Mouse (Mus musculus) forebrain, embryonic 12.5 days (tissue): ENCODE results near the gene Tmem54. TPM values are rescaled to one million over a fixed set of nuclear protein-coding genes. Genes with fewer than 3 reads are reported as not detected.

ENCODE experiments used
- ATAC-seq: fragments of 200-750 bp; cut with Nextera tagmentation; 2 replicates; pipeline ENCODE4 v1.8.0; 2017; ENCODE audit warnings: moderate TSS enrichment; ENCODE audit not compliant: low FRiP score
- H3K27ac ChIP-seq: fragments of 300-500 bp; sonication (generic); 2 replicates; pipeline ENCODE4 v1.5.1; 2016; ENCODE audit warnings: mild to moderate bottlenecking
- H3K27me3 ChIP-seq: fragments of 300-500 bp; sonication (generic); 2 replicates; pipeline ENCODE4 v1.6.1; 2016; ENCODE audit warnings: mild to moderate bottlenecking
- H3K36me3 ChIP-seq: fragments of 300-500 bp; sonication (generic); replicated peaks from 2 replicates; pipeline ENCODE4 v1.6.1; 2016; ENCODE audit warnings: mild to moderate bottlenecking
- H3K4me1 ChIP-seq: fragments of 300-500 bp; sonication (generic); 2 replicates; pipeline ENCODE4 v1.6.1; 2016
- H3K4me2 ChIP-seq: fragments of 300-500 bp; sonication (generic); 2 replicates; pipeline ENCODE4 v1.6.1; 2016; ENCODE audit warnings: mild to moderate bottlenecking, moderate library complexity
- H3K4me3 ChIP-seq: fragments of 300-500 bp; sonication (generic); replicated peaks from 2 replicates; pipeline ENCODE4 v1.5.1; 2016; ENCODE audit warnings: mild to moderate bottlenecking
- H3K9ac ChIP-seq: fragments of 300-500 bp; sonication (generic); 2 replicates; pipeline ENCODE4 v1.6.1; 2016; ENCODE audit warnings: mild to moderate bottlenecking
- H3K9me3 ChIP-seq: fragments of 300-500 bp; sonication (generic); 2 replicates; pipeline ENCODE4 v1.6.1; 2016
- WGBS: fragments of 180-500 bp; shearing (Covaris S2); methylation state at CpG from one replicate; pipeline ENCODE4 v1.1.7; 2016; 5-methylcytosine and 5-hydroxymethylcytosine counted together
- polyA plus RNA-seq: library from polyadenylated mRNA; unstranded; fragments of >200 nt; fragmentation: Nextera tagmentation; extraction: Ambion mirVana; gene quantifications from 2 replicates; pipeline ENCODE4 v1.2.1, GENCODE M21; 2016

Gene Tmem54
- polyA plus RNA-seq, 1 experiment from 2014 or later, result 0.54 TPM

GRCm38 (mm10) chr4:129079126-129079525 is 26.2 kb upstream of the Tmem54 start:
- Histone ChIP-seq H3K4me3 (no peak overlapping the region), H3K9me3 (no peaks in the 10 kb centered on the region), H3K4me1 (no peaks in the 10 kb centered on the region), H3K27ac (no peak overlapping the region), H3K4me2 (no peak overlapping the region), H3K9ac (no peak overlapping the region), H3K36me3 (peaks cover 81% of the 10 kb centered on the region), H3K27me3 (0 out of 2 replicates have a peak, but pooled peaks cover 3% of the 10 kb centered on the region)
- 92% methylated on average over 9 of the region's 9 CpGs for WGBS
- ATAC-seq, result no peak

- Histone ChIP-seq H3K4me2 (no peak overlapping the region), H3K4me1 (no peaks in the 10 kb centered on the region), H3K36me3 (peaks cover 73% of the 10 kb centered on the region), H3K9ac (no peak overlapping the region), H3K4me3 (no peak overlapping the region), H3K27ac (no peak overlapping the region), H3K9me3 (no peaks in the 10 kb centered on the region), H3K27me3 (0 out of 2 replicates have a peak, but pooled peaks cover 3% of the 10 kb centered on the region)
- no peak for ATAC-seq
- 90% methylated on average over 7 of the region's 7 CpGs for WGBS
These were observed 24.3 kb upstream of the Tmem54 start for GRCm38 (mm10) chr4:129081041-129081440.

GRCm38 (mm10) chr4:129081512-129081911 is 23.8 kb upstream of the Tmem54 start:
- Histone ChIP-seq H3K9ac (no peak overlapping the region), H3K36me3 (peaks cover 69% of the 10 kb centered on the region), H3K9me3 (no peaks in the 10 kb centered on the region), H3K4me2 (no peak overlapping the region), H3K4me1 (no peaks in the 10 kb centered on the region), H3K27me3 (0 out of 2 replicates have a peak, but pooled peaks cover 3% of the 10 kb centered on the region), H3K27ac (no peak overlapping the region), H3K4me3 (no peak overlapping the region)
- no peak for ATAC-seq
- 74% methylated on average over 6 of the region's 6 CpGs for WGBS

GRCm38 (mm10) chr4:129081939-129082338 is 23.4 kb upstream of the Tmem54 start:
- H3K36me3 ChIP-seq, result peaks cover 65% of the 10 kb centered on the region
- H3K4me2 ChIP-seq, result no peak overlapping the region
- no peak for ATAC-seq
- H3K27me3 ChIP-seq, result 0 out of 2 replicates have a peak, but pooled peaks cover 3% of the 10 kb centered on the region
- no peak overlapping the region for H3K9ac ChIP-seq
- no peak overlapping the region for H3K27ac ChIP-seq
- H3K4me3 ChIP-seq, result no peak overlapping the region
- no peaks in the 10 kb centered on the region for H3K9me3 ChIP-seq
- H3K4me1 ChIP-seq, result no peaks in the 10 kb centered on the region
- 86% methylated on average over 3 of the region's 3 CpGs for WGBS

- peaks cover 60% of the 10 kb centered on the region for H3K36me3 ChIP-seq
- H3K4me1 ChIP-seq, result no peaks in the 10 kb centered on the region
- H3K27me3 ChIP-seq, result 0 out of 2 replicates have a peak, but pooled peaks cover 3% of the 10 kb centered on the region
- H3K9ac ChIP-seq, result no peak overlapping the region
- H3K9me3 ChIP-seq, result no peaks in the 10 kb centered on the region
- WGBS, result 49% methylated on average over 10 of the region's 10 CpGs
- H3K4me2 ChIP-seq, result no peak overlapping the region
- no peak overlapping the region for H3K27ac ChIP-seq
- H3K4me3 ChIP-seq, result no peak overlapping the region
- ATAC-seq, result 0 out of 2 replicates have a peak, but pooled peaks have one; percentile 44
These were observed 22.8 kb upstream of the Tmem54 start for GRCm38 (mm10) chr4:129082379-129083115.

GRCm38 (mm10) chr4:129084896-129085295 is 20.5 kb upstream of the Tmem54 start:
- Histone ChIP-seq H3K9ac (no peak overlapping the region), H3K4me1 (no peaks in the 10 kb centered on the region), H3K9me3 (no peaks in the 10 kb centered on the region), H3K4me3 (no peak overlapping the region), H3K27me3 (0 out of 2 replicates have a peak, but pooled peaks cover 3% of the 10 kb centered on the region), H3K4me2 (no peak overlapping the region), H3K36me3 (peaks cover 37% of the 10 kb centered on the region), H3K27ac (no peak overlapping the region)
- WGBS, result 89% methylated on average over 9 of the region's 9 CpGs
- no peak for ATAC-seq

- ATAC-seq, result peak; percentile 33; the same call in 1 of the 2 replicates
- WGBS, result 26% methylated on average over 8 of the region's 8 CpGs
These were observed 19.3 kb upstream of the Tmem54 start for GRCm38 (mm10) chr4:129086078-129086477.

GRCm38 (mm10) chr4:129087850-129088249 is 17.5 kb upstream of the Tmem54 start:
- no peak for ATAC-seq
- no peaks in the 10 kb centered on the region for H3K9me3 ChIP-seq
- no peaks in the 10 kb centered on the region for H3K27me3 ChIP-seq
- no peak overlapping the region for H3K9ac ChIP-seq
- peaks cover 20% of the 10 kb centered on the region for H3K36me3 ChIP-seq
- no peaks in the 10 kb centered on the region for H3K4me1 ChIP-seq
- no peak overlapping the region for H3K27ac ChIP-seq
- H3K4me2 ChIP-seq, result no peak overlapping the region
- WGBS, result 49% methylated on average over 5 of the region's 5 CpGs
- H3K4me3 ChIP-seq, result no peak overlapping the region

More at GRCm38 (mm10) chr4:129086078-129086477, 19.3 kb upstream of the Tmem54 start:
- 0 out of 2 replicates have a peak, but pooled peaks cover 3% of the 10 kb centered on the region for H3K27me3 ChIP-seq
- H3K4me2 ChIP-seq, result no peak overlapping the region
- H3K4me1 ChIP-seq, result no peaks in the 10 kb centered on the region
- H3K9me3 ChIP-seq, result no peaks in the 10 kb centered on the region
- no peak overlapping the region for H3K27ac ChIP-seq
- no peak overlapping the region for H3K4me3 ChIP-seq
- H3K9ac ChIP-seq, result no peak overlapping the region
- H3K36me3 ChIP-seq, result peaks cover 26% of the 10 kb centered on the region

GRCm38 (mm10) chr4:129095276-129095675 is 10.1 kb upstream of the Tmem54 start:
- Histone ChIP-seq H3K4me3 (no peak overlapping the region), H3K4me2 (no peak overlapping the region), H3K27me3 (peaks cover 11% of the 10 kb centered on the region; the same call in 1 of the 2 replicates), H3K9me3 (0 out of 2 replicates have a peak, but pooled peaks cover 3% of the 10 kb centered on the region), H3K27ac (no peak overlapping the region), H3K36me3 (no peaks in the 10 kb centered on the region), H3K4me1 (no peaks in the 10 kb centered on the region), H3K9ac (no peak overlapping the region)
- ATAC-seq, result no peak
- 33% methylated on average over 15 of the region's 15 CpGs for WGBS

- no peak overlapping the region for H3K27ac ChIP-seq
- WGBS, result 78% methylated on average over 7 of the region's 7 CpGs
These were observed 8.3 kb upstream of the Tmem54 start for GRCm38 (mm10) chr4:129097006-129097405.

GRCm38 (mm10) chr4:129102133-129102829 is 3.1 kb upstream of the Tmem54 start:
- no peak for ATAC-seq
- Histone ChIP-seq H3K27me3 (peaks cover 53% of the 10 kb centered on the region), H3K4me2 (no peak overlapping the region), H3K36me3 (no peaks in the 10 kb centered on the region), H3K9ac (no peak overlapping the region), H3K27ac (no peak overlapping the region), H3K4me1 (peaks cover 9% of the 10 kb centered on the region), H3K9me3 (0 out of 2 replicates have a peak, but pooled peaks cover 3% of the 10 kb centered on the region), H3K4me3 (no peak overlapping the region)
- WGBS, result 90% methylated on average over 14 of the region's 14 CpGs

More at GRCm38 (mm10) chr4:129097006-129097405, 8.3 kb upstream of the Tmem54 start:
- H3K4me1 ChIP-seq, result no peaks in the 10 kb centered on the region
- no peak overlapping the region for H3K4me2 ChIP-seq
- H3K9me3 ChIP-seq, result 0 out of 2 replicates have a peak, but pooled peaks cover 3% of the 10 kb centered on the region
- no peak overlapping the region for H3K4me3 ChIP-seq
- ATAC-seq, result no peak
- H3K36me3 ChIP-seq, result no peaks in the 10 kb centered on the region
- no peak overlapping the region for H3K9ac ChIP-seq
- H3K27me3 ChIP-seq, result peaks cover 11% of the 10 kb centered on the region

- H3K4me3 ChIP-seq, result no peak overlapping the region
- 19% methylated on average over 9 of the region's 9 CpGs for WGBS
- no peak overlapping the region for H3K9ac ChIP-seq
- no peaks in the 10 kb centered on the region for H3K9me3 ChIP-seq
- no peak overlapping the region for H3K4me2 ChIP-seq
- H3K36me3 ChIP-seq, result no peaks in the 10 kb centered on the region
- no peak for ATAC-seq
- no peak overlapping the region for H3K27ac ChIP-seq
- peaks cover 9% of the 10 kb centered on the region for H3K4me1 ChIP-seq
- peaks cover 64% of the 10 kb centered on the region for H3K27me3 ChIP-seq
These were observed 725 bp downstream of the Tmem54 start for GRCm38 (mm10) chr4:129106073-129106472.
